Mouse (Mus musculus) CH12.LX (cell line): ENCODE data around the gene Ncor1. TPM values are rescaled to one million over a fixed set of nuclear protein-coding genes. Genes with fewer than 3 reads are reported as not detected.

ENCODE experiments used
- DNase-seq: peaks from one replicate; pipeline ENCODE4 v3.0.0-alpha.2; 2013; ENCODE audit errors: extremely low read depth
- H3K27ac ChIP-seq: 2 replicates; pipeline ENCODE4 v1.5.1; 2012; ENCODE audit warnings: low read depth, mild to moderate bottlenecking, control low read depth, moderate library complexity; ENCODE audit not compliant: insufficient read depth
- H3K27me3 ChIP-seq: replicated peaks from 2 replicates; pipeline ENCODE3; 2012; ENCODE audit warnings: inconsistent platforms
- H3K36me3 ChIP-seq, 2 experiments: replicated peaks in 1 of 2; 2 replicates each; pipeline versions ENCODE3 to v1.6.1; 2012; ENCODE audit warnings: inconsistent platforms in 1 of 2, low read length in 1 of 2, mild to moderate bottlenecking in 1 of 2, mixed read lengths in 1 of 2, moderate library complexity in 1 of 2; ENCODE audit not compliant: control insufficient read depth in 1 of 2, insufficient read depth in 1 of 2
- H3K4me1 ChIP-seq, 2 experiments: 2 replicates each; pipeline ENCODE4 v1.6.1; 2012; ENCODE audit warnings: inconsistent platforms in 1 of 2, moderate library complexity in 1 of 2; ENCODE audit not compliant: insufficient read depth in 2 of 2, control insufficient read depth in 1 of 2
- H3K4me2 ChIP-seq: 2 replicates; pipeline ENCODE4 v1.6.1; 2012; ENCODE audit warnings: low read depth, mild to moderate bottlenecking, control low read depth; ENCODE audit not compliant: poor library complexity, insufficient read depth, severe bottlenecking
- H3K4me3 ChIP-seq, 3 experiments: fragments of 150-350 bp in 1 of 3; sonication (generic) in 1 of 3; replicated peaks in 1 of 3; 2 replicates each; pipeline versions ENCODE3 to v1.5.1; 2011 to 2012; ENCODE audit warnings: low read depth in 2 of 3, low read length in 2 of 3, mild to moderate bottlenecking in 2 of 3, moderate library complexity in 2 of 3, control low read depth in 1 of 3, improper control_type of control experiment in 1 of 3, inconsistent platforms in 1 of 3, mixed read lengths in 1 of 3; ENCODE audit not compliant: poor library complexity in 1 of 3
- H3K79me2 ChIP-seq: replicated peaks from 2 replicates; pipeline ENCODE4 v1.6.1; 2012; ENCODE audit warnings: mild to moderate bottlenecking, moderate library complexity; ENCODE audit not compliant: control insufficient read depth, poor library complexity, insufficient read depth, severe bottlenecking; ENCODE audit errors: extremely low read depth
- H3K9ac ChIP-seq: 2 replicates; pipeline ENCODE4 v1.6.1; 2012; ENCODE audit warnings: low read depth, mild to moderate bottlenecking, control low read depth, moderate library complexity; ENCODE audit not compliant: insufficient read depth
- H3K9me3 ChIP-seq: replicated peaks from 2 replicates; pipeline ENCODE3; 2012; ENCODE audit warnings: low read length, inconsistent platforms, mixed read lengths
- BHLHE40 ChIP-seq: IDR thresholded peaks from 2 replicates; pipeline ENCODE4 v1.6.1; 2011; ENCODE audit warnings: mild to moderate bottlenecking, low read depth, low read length, improper control_type of control experiment
- CHD1 ChIP-seq: IDR thresholded peaks from 2 replicates; pipeline ENCODE4 v1.6.1; 2012; ENCODE audit warnings: low read depth, low read length, improper control_type of control experiment, inconsistent platforms
- CTCF ChIP-seq, 2 experiments: IDR thresholded peaks in 1 of 2; conservative IDR thresholded peaks in 1 of 2; 2 replicates each; pipeline ENCODE4 v1.5.1; 2011 to 2012; ENCODE audit warnings: low read depth in 2 of 2, low read length in 2 of 2, improper control_type of control experiment in 1 of 2, inconsistent platforms in 1 of 2, mild to moderate bottlenecking in 1 of 2, moderate library complexity in 1 of 2
- E2F4 ChIP-seq: IDR thresholded peaks from 2 replicates; pipeline ENCODE4 v1.6.1; 2011; ENCODE audit warnings: low read depth, low read length, improper control_type of control experiment; ENCODE audit not compliant: insufficient replicate concordance
- ELF1 ChIP-seq: IDR thresholded peaks from 2 replicates; pipeline ENCODE4 v1.6.1; 2014; ENCODE audit warnings: low read depth, mild to moderate bottlenecking, inconsistent platforms, low read length, improper control_type of control experiment
- EP300 ChIP-seq: IDR thresholded peaks from 2 replicates; pipeline ENCODE4 v1.6.1; 2011; ENCODE audit warnings: low read length, improper control_type of control experiment
- ETS1 ChIP-seq: conservative IDR thresholded peaks from 2 replicates; pipeline ENCODE4 v1.6.1; 2012; ENCODE audit warnings: low read depth, mild to moderate bottlenecking, inconsistent platforms, low read length, improper control_type of control experiment, moderate library complexity
- JUN ChIP-seq: IDR thresholded peaks from 2 replicates; pipeline ENCODE4 v1.6.1; 2011; ENCODE audit warnings: low read depth, mild to moderate bottlenecking, low read length, improper control_type of control experiment, moderate library complexity; ENCODE audit not compliant: insufficient read depth
- JUND ChIP-seq: conservative IDR thresholded peaks from 2 replicates; pipeline ENCODE4 v1.6.1; 2011; ENCODE audit warnings: low read depth, low read length, improper control_type of control experiment
- MAFK ChIP-seq: IDR thresholded peaks from 2 replicates; pipeline ENCODE4 v1.6.1; 2011; ENCODE audit warnings: low read length, improper control_type of control experiment; ENCODE audit not compliant: insufficient replicate concordance
- MAX ChIP-seq: IDR thresholded peaks from 2 replicates; pipeline ENCODE4 v1.6.1; 2011; ENCODE audit warnings: low read length, improper control_type of control experiment
- MAZ ChIP-seq: IDR thresholded peaks from 2 replicates; pipeline ENCODE4 v1.6.1; 2012; ENCODE audit warnings: low read depth, mild to moderate bottlenecking, inconsistent platforms, low read length, improper control_type of control experiment, moderate library complexity
- POLR2A ChIP-seq: IDR thresholded peaks from 2 replicates; pipeline ENCODE4 v1.6.1; 2011; ENCODE audit warnings: low read depth, mild to moderate bottlenecking, improper control_type of control experiment, low read length
- POLR2AphosphoS2 ChIP-seq: IDR thresholded peaks from 2 replicates; pipeline ENCODE4 v1.6.1; 2011; ENCODE audit warnings: low read depth, low read length, improper control_type of control experiment
- RAD21 ChIP-seq: IDR thresholded peaks from 2 replicates; pipeline ENCODE4 v1.6.1; 2011; ENCODE audit warnings: low read depth, mild to moderate bottlenecking, low read length, improper control_type of control experiment, moderate library complexity
- RCOR1 ChIP-seq: conservative IDR thresholded peaks from 2 replicates; pipeline ENCODE4 v1.6.1; 2012; ENCODE audit warnings: low read depth, mild to moderate bottlenecking, inconsistent platforms, low read length, improper control_type of control experiment
- TBP ChIP-seq: conservative IDR thresholded peaks from 2 replicates; pipeline ENCODE4 v1.6.1; 2011; ENCODE audit warnings: low read depth, low read length, improper control_type of control experiment
- TCF12 ChIP-seq: IDR thresholded peaks from 2 replicates; pipeline ENCODE4 v1.6.1; 2014; ENCODE audit warnings: low read depth, mild to moderate bottlenecking, inconsistent platforms, low read length, improper control_type of control experiment
- USF1 ChIP-seq: IDR thresholded peaks from 2 replicates; pipeline ENCODE4 v1.6.1; 2014; ENCODE audit warnings: low read depth, mild to moderate bottlenecking, inconsistent platforms, low read length, improper control_type of control experiment
- USF2 ChIP-seq: conservative IDR thresholded peaks from 2 replicates; pipeline ENCODE4 v1.6.1; 2011; ENCODE audit warnings: low read depth, low read length, improper control_type of control experiment
- ZC3H11A ChIP-seq: IDR thresholded peaks from 2 replicates; pipeline ENCODE4 v1.6.1; 2012; ENCODE audit warnings: low read depth, mild to moderate bottlenecking, inconsistent platforms, low read length, improper control_type of control experiment
- dilution Hi-C: fragments of 300-500 bp; cut with MboI; formaldehyde crosslinking; loops from 2 replicates; pipeline ENCODE4 v1.14.3; 2020; ENCODE audit warnings: low sequenced_read_pairs; ENCODE audit not compliant: extremely low pct_unique_long_range_greater_than_20kb, extremely low pct_ligation_motif_present
- in situ Hi-C: fragments of 300-500 bp; cut with MboI; formaldehyde crosslinking; loops from 3 replicates; pipeline ENCODE4 v1.14.3; 2019; ENCODE audit warnings: low sequenced_read_pairs, low pct_ligation_motif_present, low pct_unique_long_range_greater_than_20kb, mixed read lengths
- polyA plus RNA-seq: library from polyadenylated mRNA; unstranded; fragments of >175 nt; gene quantifications from 2 replicates; pipeline ENCODE4 v1.2.1, GENCODE M21; 2012; ENCODE audit warnings: low read depth; ENCODE audit not compliant: insufficient read length
- total RNA-seq, 2 experiments: library from RNA; depleted of rRNA; stranded (reverse); fragments of 300-350 nt in 1 of 2; fragments of >200 nt in 1 of 2; gene quantifications; 2 replicates each; pipeline ENCODE4 v1.2.3; 2012 to 2014

The Ncor1 gene
- total and polyA plus RNA-seq, 3 experiments = 76.3 to 232 (median 83.8) TPM

- TF ChIP-seq USF2 (no peak), MAFK (no peak), RCOR1 (no peak), CTCF (conservative IDR thresholded peaks at IDR 0.05 in 1 of 2, IDR thresholded peaks at IDR 0.05 in 1 of 2; ENCODE audit: low read depth in 2 of 2, low read length in 2 of 2) (no peak), MAZ (no peak), EP300 (no peak), ETS1 (no peak), USF1 (no peak), ELF1 (no peak), ZC3H11A (no peak), TBP (no peak), JUND (no peak), E2F4 (no peak), CHD1 (no peak), POLR2AphosphoS2 (no peak), MAX (no peak), POLR2A (no peak), TCF12 (no peak), BHLHE40 (no peak), RAD21 (no peak)
- dilution Hi-C loops (no loop called here), in situ Hi-C loops (no loop called here)
- Histone ChIP-seq H3K4me1 (peaks cover 0 to 6% of the 10 kb centered on the region in 2 experiments; a peak in 2 of 4 replicates), H3K27ac (no peak overlapping the region), H3K27me3 (no peaks in the 10 kb centered on the region), H3K9ac (no peak overlapping the region), H3K79me2 (no peaks in the 10 kb centered on the region), H3K4me2 (no peak overlapping the region), H3K9me3 (no peaks in the 10 kb centered on the region), H3K36me3 (peaks cover 0 to 2% of the 10 kb centered on the region in 2 experiments), H3K4me3 (no peak overlapping the region)
- no peak for DNase-seq
Measured at GRCm38 (mm10) chr11:62487540-62488350, 29.4 kb upstream of the Ncor1 start.

DNA sequence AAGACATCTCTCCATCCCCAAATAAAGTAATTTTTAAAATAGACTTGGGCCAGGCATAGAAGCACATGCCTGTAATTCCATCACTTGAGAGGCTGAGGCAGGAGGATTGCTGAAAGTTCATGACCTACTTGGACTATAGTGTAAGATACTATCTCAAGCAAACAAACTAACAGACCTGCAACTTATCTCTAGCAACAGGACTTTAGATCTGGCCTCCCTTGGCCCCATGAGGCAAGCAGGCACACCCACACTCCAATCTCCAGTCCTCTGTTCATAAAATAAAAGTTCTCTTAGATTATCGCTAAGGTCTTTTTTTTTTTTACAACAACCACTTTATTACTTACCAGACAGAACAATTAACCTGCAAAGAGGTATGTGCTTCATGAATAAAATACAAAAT is 28.6 kb upstream of the Ncor1 start:
- TF ChIP-seq JUN = no peak
- no peak for TF ChIP-seq USF2
- no peak for TF ChIP-seq MAFK
- no peak for TF ChIP-seq JUND
- no peaks in the 10 kb centered on the region for H3K9me3 ChIP-seq
- no peak for DNase-seq
- no peak overlapping the region for H3K4me3 ChIP-seq
- H3K9ac ChIP-seq = no peak overlapping the region
- H3K4me1 ChIP-seq = peaks cover 0 to 5% of the 10 kb centered on the region in 2 experiments; a peak in 1 of 4 replicates
- no peaks in the 10 kb centered on the region for H3K27me3 ChIP-seq
- no peak overlapping the region for H3K4me2 ChIP-seq
- H3K36me3 ChIP-seq = peaks cover 0 to 2% of the 10 kb centered on the region in 2 experiments
- H3K79me2 ChIP-seq = no peaks in the 10 kb centered on the region
- H3K27ac ChIP-seq = no peak overlapping the region
- dilution Hi-C loops = no loop called here
- in situ Hi-C loops = no loop called here
